Mouse (Mus musculus): ENCODE data around the gene Gm11733. TPM values are rescaled to one million over a fixed set of nuclear protein-coding genes. Genes with fewer than 3 reads are reported as not detected.

Gm11733 gene
- polyA plus RNA-seq, 1 experiment from 2014 or later = not detected

DNA sequence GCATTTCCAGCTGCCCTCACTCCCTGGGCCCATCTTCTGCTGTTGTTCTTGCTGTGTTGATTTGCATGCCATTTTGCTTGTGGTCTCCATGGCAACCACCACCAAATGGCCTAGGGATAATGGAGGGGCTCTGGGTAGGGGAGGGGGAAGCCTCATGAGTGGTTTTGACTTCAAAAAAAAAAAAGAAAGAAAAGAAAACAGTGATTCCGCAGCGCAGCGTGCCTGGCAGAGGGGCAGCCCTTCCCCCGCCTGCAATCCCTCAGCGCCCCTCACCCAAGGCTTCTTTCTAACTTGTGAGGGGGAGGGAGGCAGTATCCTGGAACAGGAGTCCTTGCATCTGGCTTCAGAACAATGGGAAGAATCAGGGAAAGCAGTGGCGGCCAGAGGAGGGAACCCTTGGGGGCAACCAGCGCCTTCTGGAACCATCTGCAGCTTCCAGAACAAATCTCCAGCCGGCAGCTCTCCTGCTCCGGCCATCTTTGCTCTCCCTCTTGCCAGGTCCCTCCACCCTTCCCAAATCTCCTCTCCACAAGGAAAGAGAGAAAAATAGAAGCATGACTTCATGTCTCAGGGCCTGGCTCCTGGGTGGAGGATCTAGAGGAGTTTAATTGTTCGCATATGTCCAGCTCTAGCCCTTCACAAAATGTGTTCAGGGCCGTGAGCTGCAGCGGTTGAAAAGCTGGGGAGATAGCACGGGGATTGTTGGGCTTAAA, 5.0 kb upstream of the Gm11733 start:
- Histone ChIP-seq H3K4me2 (replicated peaks) (peak overlapping the region; percentile 28), H3K4me3 (no peak overlapping the region)
- 6% methylated on average over 13 of the region's 13 CpGs for WGBS

DNA sequence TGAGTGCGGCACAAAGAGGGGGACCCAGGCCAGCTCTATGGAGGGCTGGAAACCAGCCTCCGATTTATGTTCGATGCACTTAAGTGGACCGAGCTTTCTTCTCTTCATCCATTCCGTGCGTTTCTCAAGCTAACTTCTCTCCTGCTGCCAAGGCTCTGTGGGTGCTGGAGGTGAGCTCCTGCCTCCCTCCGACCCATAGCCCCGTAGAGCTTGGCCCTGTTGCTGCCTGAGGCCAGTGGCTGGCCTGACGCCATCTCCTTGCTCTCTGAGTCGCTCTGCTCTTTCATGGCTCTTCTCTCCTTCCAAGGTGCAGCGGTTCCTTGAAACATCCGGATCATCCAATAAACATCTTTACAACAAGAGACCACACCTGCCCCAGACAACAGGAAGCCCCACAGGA, 4.4 kb upstream of the Gm11733 start:
- Histone ChIP-seq H3K4me3 (no peak overlapping the region), H3K27ac (replicated peaks) (peak overlapping the region; percentile 96), H3K9ac (replicated peaks) (no peak overlapping the region; the same call in 1 of the 2 replicates), H3K9me3 (no peaks in the 10 kb centered on the region), H3K36me3 (no peaks in the 10 kb centered on the region), H3K4me1 (peaks cover 73% of the 10 kb centered on the region), H3K4me2 (replicated peaks) (peak overlapping the region; percentile 22), H3K27me3 (0 out of 2 replicates have a peak, but pooled peaks cover 10% of the 10 kb centered on the region)
- 49% methylated on average over 12 of the region's 12 CpGs for whole genome bisulfite sequencing
- no peak for ATAC-seq (ENCODE audit: low FRiP score, low read depth)

More for the DNA sequence above, 5.0 kb upstream of the Gm11733 start:
- Histone ChIP-seq H3K36me3 (no peaks in the 10 kb centered on the region), H3K9me3 (no peaks in the 10 kb centered on the region), H3K4me1 (peaks cover 67% of the 10 kb centered on the region), H3K27ac (replicated peaks) (peak overlapping the region; percentile 96), H3K9ac (replicated peaks) (no peak overlapping the region; the same call in 1 of the 2 replicates), H3K27me3 (0 out of 2 replicates have a peak, but pooled peaks cover 10% of the 10 kb centered on the region)
- ATAC-seq (ENCODE audit: low FRiP score, low read depth) = peak; percentile 79

DNA sequence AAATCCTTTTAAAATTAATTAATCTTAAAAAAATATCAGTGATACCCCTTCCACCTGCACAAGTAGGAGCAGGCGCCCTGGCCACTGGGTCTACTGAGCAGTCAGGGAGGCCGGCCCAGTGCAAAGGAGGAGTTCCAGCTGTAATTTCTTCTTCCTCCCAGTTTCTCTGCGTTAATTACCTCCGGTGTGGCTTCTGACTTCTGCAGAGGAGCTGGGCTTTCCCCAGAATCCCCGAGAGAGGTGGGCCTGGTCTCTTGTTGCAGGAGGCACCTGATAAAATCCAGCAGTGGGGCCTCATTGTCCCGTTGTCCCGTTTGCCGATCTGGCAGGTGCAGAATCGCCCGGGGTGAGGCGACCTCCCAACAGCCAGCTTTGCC, 1.9 kb upstream of the Gm11733 start:
- Histone ChIP-seq H3K27ac (replicated peaks) (peak overlapping the region; percentile 57), H3K4me2 (replicated peaks) (peak overlapping the region; percentile 35), H3K4me1 (peaks cover 62% of the 10 kb centered on the region), H3K4me3 (peak overlapping the region; percentile 13; the same call in 1 of the 2 replicates), H3K27me3 (0 out of 2 replicates have a peak, but pooled peaks cover 20% of the 10 kb centered on the region), H3K36me3 (no peaks in the 10 kb centered on the region), H3K9ac (replicated peaks) (no peak overlapping the region), H3K9me3 (no peaks in the 10 kb centered on the region)
- WGBS = 15% methylated on average over 11 of the region's 11 CpGs
- no peak for ATAC-seq (ENCODE audit: low FRiP score, low read depth)

DNA sequence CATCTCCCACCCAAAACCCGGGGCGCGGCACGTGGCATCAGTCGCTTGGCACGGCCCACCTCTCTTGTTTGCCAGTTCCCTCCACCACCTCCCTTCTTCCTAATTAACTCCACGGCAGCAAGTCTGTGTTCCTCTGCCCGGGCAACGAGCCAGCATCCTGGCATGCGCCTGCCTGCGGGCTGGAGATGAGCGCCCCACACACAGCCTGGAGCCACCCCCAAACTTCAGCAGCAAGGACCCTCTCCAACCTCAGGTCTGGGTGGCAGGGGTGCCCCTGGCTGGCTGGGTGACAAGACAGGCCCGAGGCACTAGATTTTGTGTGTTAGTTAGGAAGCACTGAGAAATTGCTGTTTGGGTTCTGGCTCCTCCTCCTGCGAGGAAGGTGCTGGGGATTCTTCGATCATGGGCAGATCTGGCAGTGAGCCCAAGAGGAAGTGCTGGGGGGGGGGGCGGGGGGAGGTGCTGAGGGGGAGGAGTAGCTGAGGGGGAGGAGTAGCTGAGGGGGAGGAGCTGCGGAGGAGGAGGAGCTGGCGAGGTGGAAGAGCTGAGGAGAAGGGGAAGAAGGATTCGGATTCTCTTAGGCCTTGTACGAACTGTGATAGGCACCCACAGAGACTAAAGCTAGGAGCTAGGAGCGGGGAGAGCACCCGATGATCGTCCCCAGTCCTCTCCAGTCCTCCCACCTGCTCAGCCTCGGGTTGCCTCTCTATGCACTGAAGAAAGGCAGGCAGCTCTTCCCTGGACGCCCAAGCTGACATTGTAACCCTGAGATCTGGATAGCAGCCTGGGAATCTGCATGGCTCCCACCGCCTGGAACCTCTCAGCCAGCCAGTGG, 1.3 kb upstream of the Gm11733 start:
- ATAC-seq (ENCODE audit: low FRiP score, low read depth) = peak; percentile 59
- 0 out of 2 replicates have a peak, but pooled peaks cover 20% of the 10 kb centered on the region for H3K27me3 ChIP-seq
- H3K4me1 ChIP-seq = peaks cover 61% of the 10 kb centered on the region
- 4% methylated on average over 23 of the region's 26 CpGs for WGBS
- H3K4me2 ChIP-seq (replicated peaks) = peak overlapping the region; percentile 35
- H3K9me3 ChIP-seq = no peaks in the 10 kb centered on the region
- peak overlapping the region; percentile 13; the same call in 1 of the 2 replicates for H3K4me3 ChIP-seq
- H3K27ac ChIP-seq (replicated peaks) = peak overlapping the region; percentile 57
- H3K9ac ChIP-seq (replicated peaks) = 0 out of 2 replicates have a peak overlapping the region, but pooled peaks have one; percentile 25
- no peaks in the 10 kb centered on the region for H3K36me3 ChIP-seq

DNA sequence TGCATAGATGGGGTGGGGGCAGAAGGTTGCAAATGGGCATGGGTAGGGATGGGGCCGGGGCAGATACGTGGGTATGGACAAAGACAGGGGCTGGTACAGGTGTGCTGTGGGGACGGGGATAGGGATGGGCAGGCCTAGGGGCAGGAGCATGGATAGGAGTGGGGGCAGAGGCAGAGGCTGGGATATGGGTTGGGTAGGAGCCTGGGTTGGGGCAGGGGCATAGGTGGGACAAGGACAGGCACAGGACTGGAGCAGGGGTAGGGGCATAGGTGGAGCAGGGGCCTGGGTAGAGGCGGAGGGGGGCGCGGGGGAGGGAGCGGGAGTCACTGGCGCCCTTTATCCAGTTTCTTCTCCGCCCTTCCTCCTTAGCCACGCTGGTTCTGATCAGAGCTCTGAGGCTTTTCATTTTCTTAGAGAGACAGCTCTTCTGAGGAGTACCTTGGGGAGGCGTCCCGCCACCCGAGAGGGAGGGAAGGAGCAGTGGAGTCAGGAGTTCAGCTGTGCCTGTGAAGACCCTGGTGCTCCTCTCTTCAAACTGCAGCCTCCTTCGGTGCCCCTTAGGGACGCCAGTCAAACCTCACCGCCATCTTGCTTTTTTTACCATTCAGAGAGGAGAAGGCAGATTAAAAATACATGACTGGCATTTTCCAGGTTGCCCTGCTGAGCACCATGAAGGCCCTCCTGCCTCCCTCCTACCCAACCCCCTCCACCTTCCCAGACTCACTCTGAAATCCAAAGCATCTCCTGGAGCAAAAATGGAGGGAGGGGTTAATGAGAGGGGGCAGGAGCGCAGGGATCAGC, 7.4 kb downstream of the Gm11733 start:
- 51% methylated on average over 16 of the region's 17 CpGs for WGBS
- Histone ChIP-seq H3K4me2 (replicated peaks) (peak overlapping the region; percentile 11), H3K9me3 (0 out of 2 replicates have a peak, but pooled peaks cover 6% of the 10 kb centered on the region), H3K4me1 (peaks cover 45% of the 10 kb centered on the region), H3K36me3 (no peaks in the 10 kb centered on the region), H3K27me3 (no peaks in the 10 kb centered on the region), H3K27ac (replicated peaks) (peak overlapping the region; percentile 79), H3K4me3 (no peak overlapping the region), H3K9ac (replicated peaks) (no peak overlapping the region)
- peak; percentile 52; the same call in 1 of the 2 replicates for ATAC-seq (ENCODE audit: low FRiP score, low read depth)

DNA sequence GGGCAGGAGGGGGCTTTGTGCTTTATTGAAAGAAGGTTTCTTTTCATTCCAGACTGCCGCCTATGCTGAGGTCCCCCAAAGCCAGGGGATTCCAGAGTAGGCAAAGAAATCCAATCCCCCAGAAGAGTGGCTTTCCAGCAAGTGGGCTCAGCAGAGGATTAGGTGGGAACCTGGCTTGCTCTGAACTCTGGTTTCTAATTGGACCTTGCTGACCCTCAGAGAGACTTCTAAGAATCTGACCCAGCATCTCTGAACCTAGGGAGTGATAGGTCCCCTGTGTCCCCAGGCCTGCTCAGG, 8.0 kb downstream of the Gm11733 start:
- Histone ChIP-seq H3K9ac (replicated peaks) (no peak overlapping the region), H3K27ac (replicated peaks) (peak overlapping the region; percentile 79), H3K4me1 (peaks cover 50% of the 10 kb centered on the region), H3K9me3 (0 out of 2 replicates have a peak, but pooled peaks cover 6% of the 10 kb centered on the region), H3K4me3 (no peak overlapping the region), H3K27me3 (no peaks in the 10 kb centered on the region), H3K36me3 (no peaks in the 10 kb centered on the region), H3K4me2 (replicated peaks) (peak overlapping the region; percentile 11)
- ATAC-seq (ENCODE audit: low FRiP score, low read depth) = no peak
- WGBS = 0% methylated on average over 1 of the region's 1 CpGs

DNA sequence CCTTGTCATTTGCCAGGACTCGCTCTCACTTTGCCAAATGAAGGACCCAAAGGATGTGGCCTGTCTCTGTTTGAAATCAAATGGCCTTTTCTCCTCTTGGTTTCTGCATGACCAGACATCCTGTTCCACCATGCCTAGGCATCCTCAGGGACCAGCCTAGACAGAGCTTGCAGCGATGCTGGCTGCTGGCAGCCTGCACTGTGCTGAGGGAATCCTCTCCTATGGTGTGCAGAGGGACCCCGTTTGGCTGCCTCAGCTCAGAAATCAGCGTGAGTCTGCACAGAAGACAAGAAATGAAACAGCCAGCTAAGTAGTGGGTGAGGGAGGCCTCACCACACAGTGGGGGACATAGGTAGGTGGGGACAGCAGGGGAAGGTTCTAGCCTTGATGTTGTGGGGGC, 12.6 kb downstream of the Gm11733 start:
- Histone ChIP-seq H3K27ac (replicated peaks) (peak overlapping the region; percentile 91), H3K9me3 (no peaks in the 10 kb centered on the region), H3K27me3 (no peaks in the 10 kb centered on the region), H3K9ac (replicated peaks) (peak overlapping the region; percentile 20; the same call in 1 of the 2 replicates), H3K4me2 (replicated peaks) (peak overlapping the region; percentile 37), H3K4me3 (no peak overlapping the region), H3K4me1 (peaks cover 66% of the 10 kb centered on the region), H3K36me3 (no peaks in the 10 kb centered on the region)
- ATAC-seq (ENCODE audit: low FRiP score, low read depth) = peak; percentile 62; the same call in 1 of the 2 replicates
- 24% methylated on average over 4 of the region's 4 CpGs for WGBS

DNA sequence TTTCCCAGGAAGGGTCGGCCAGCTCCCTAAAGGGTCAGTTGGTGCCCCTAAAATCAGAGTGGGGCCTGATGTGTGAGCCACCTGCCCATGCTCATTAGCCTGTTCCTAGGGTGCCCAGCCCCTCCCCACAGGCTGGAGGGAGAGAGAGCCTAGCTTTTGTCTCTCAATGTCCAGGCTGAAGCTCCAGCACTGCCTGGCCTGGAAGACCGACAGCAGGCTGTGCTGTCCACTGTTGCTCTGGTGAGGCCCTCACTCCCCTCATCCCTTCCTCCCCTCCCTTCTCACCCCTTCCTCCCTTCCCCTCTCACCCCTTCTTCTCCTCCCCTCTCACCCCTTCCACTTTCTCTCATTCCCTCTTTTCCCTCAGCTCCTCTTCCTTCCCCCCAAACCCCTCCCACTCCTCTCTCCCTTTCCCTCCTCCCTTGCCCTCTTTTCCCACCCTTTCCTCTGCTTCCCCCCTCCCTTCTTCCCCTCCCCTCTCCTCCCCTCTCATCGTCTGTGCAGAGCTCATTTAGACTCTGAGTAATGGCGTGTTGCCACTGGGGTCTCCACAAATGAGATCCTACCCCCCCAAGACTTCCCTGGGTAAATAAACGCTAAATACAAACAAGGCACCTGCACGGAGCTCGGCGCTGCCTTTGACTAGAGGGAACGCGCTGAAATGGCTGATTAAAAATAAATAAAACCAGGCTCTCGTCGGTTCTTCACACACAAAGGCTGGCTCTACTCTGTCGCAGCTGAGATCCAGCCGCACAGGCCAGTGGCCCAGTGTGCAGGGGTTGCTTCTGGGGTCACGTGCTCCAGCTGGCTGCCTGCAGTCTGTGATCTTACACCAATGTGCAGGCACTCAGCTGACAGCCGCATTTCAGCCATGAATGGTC, 13.3 kb downstream of the Gm11733 start:
- WGBS = 11% methylated on average over 16 of the region's 16 CpGs
- peak overlapping the region; percentile 91 for H3K27ac ChIP-seq (replicated peaks)
- H3K36me3 ChIP-seq = no peaks in the 10 kb centered on the region
- peak overlapping the region; percentile 20 for H3K9ac ChIP-seq (replicated peaks)
- no peaks in the 10 kb centered on the region for H3K9me3 ChIP-seq
- H3K4me2 ChIP-seq (replicated peaks) = peak overlapping the region; percentile 37
- peak; percentile 92 for ATAC-seq (ENCODE audit: low FRiP score, low read depth)
- H3K4me3 ChIP-seq = peak overlapping the region; percentile 14
- no peaks in the 10 kb centered on the region for H3K27me3 ChIP-seq
- peaks cover 59% of the 10 kb centered on the region for H3K4me1 ChIP-seq

DNA sequence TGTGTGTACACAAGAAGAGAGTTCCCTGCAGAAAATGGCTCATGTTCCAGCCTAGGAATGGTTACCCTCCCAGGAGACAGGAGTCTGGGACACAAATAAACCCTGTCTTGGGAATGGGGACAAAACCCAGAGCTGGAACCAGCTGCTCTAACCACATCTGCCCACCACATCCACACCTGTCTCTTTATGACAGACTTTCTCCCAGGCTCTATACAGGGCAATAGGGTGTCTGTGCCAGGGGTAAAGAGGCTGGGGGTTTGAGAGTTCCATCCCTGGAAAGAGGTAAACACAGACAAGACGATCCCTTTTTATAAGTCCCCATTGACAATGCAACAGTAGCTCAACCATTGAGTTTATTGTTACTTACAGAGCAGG, 14.0 kb downstream of the Gm11733 start:
- no peaks in the 10 kb centered on the region for H3K9me3 ChIP-seq
- peak overlapping the region; percentile 91 for H3K27ac ChIP-seq (replicated peaks)
- peak overlapping the region; percentile 37 for H3K4me2 ChIP-seq (replicated peaks)
- H3K27me3 ChIP-seq = no peaks in the 10 kb centered on the region
- 39% methylated on average over 1 of the region's 1 CpGs for WGBS
- no peaks in the 10 kb centered on the region for H3K36me3 ChIP-seq
- 0 out of 2 replicates have a peak overlapping the region, but pooled peaks have one; percentile 20 for H3K9ac ChIP-seq (replicated peaks)
- H3K4me3 ChIP-seq = peak overlapping the region; percentile 14; the same call in 1 of the 2 replicates
- peak; percentile 20; the same call in 1 of the 2 replicates for ATAC-seq (ENCODE audit: low FRiP score, low read depth)
- peaks cover 53% of the 10 kb centered on the region for H3K4me1 ChIP-seq

DNA sequence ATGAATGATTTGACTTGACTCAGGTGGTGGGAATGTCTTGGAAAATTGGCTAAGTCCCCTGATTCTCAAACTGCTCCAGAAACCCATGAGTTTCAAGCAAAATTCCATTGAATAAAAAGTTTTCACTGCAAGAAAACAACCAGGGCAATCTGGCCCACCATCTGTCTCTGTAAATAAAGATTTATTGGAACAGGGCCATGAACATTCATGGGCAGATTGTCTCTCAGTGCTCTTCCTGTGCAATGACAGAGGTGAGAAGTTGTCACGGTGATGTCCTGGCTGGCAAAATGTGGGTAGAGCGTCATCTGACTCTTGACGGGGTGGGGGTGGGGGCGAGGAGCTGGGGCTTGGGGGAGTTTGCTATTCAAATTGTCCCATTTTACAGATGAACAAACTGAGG, 24.8 kb downstream of the Gm11733 start:
- Histone ChIP-seq H3K9me3 (no peaks in the 10 kb centered on the region), H3K4me2 (replicated peaks) (no peak overlapping the region), H3K4me1 (no peaks in the 10 kb centered on the region), H3K27ac (replicated peaks) (no peak overlapping the region), H3K36me3 (no peaks in the 10 kb centered on the region), H3K9ac (replicated peaks) (no peak overlapping the region), H3K27me3 (no peaks in the 10 kb centered on the region), H3K4me3 (no peak overlapping the region)
- WGBS = 93% methylated on average over 4 of the region's 4 CpGs
- no peak for ATAC-seq (ENCODE audit: low FRiP score, low read depth)
